ENCODE assay signal across 8 mouse cellular contexts in genomic region chr16:4878192-4878885, GRCm38 (mm10). TPM values are rescaled to one million over a fixed set of nuclear protein-coding genes. Genes with fewer than 3 reads are reported as not detected.
DNase-seq lines count a peak whose midpoint lies in the region; ATAC-seq lines count a peak whose summit lies in the region.

No protein-coding gene starts in this region.

- peaks cover 18% of the 10 kb centered on the region for H3K36me3 ChIP-seq in forebrain, embryonic 12.5 days (replicated peaks)
- H3K36me3 ChIP-seq in kidney, embryonic 15.5 days = peaks cover 36% of the 10 kb centered on the region
- peaks cover 21% of the 10 kb centered on the region for H3K36me3 ChIP-seq in stomach, embryonic 14.5 days (ENCODE audit: control insufficient read depth, insufficient read depth, low read length)

- 49% methylated on average over 5 of the region's 5 CpGs for WGBS in forebrain, embryonic 12.5 days
- 18% methylated on average over 5 of the region's 5 CpGs for WGBS in kidney, embryonic 15.5 days
- WGBS in stomach, embryonic 14.5 days = 16% methylated on average over 5 of the region's 5 CpGs

- H3K9ac ChIP-seq in forebrain, embryonic 12.5 days = peak overlapping the region; percentile 78
- H3K9ac ChIP-seq in kidney, embryonic 15.5 days = peak overlapping the region; percentile 88
- H3K9ac ChIP-seq in stomach, embryonic 14.5 days (replicated peaks; ENCODE audit: low read depth, low read length) = peak overlapping the region; percentile 92

- peaks cover 31% of the 10 kb centered on the region for H3K4me1 ChIP-seq in forebrain, embryonic 12.5 days
- peaks cover 47% of the 10 kb centered on the region for H3K4me1 ChIP-seq in kidney, embryonic 15.5 days
- peaks cover 34% of the 10 kb centered on the region for H3K4me1 ChIP-seq in stomach, embryonic 14.5 days (ENCODE audit: control insufficient read depth, insufficient read depth, low read length)

- peak overlapping the region; percentile 87 for H3K4me2 ChIP-seq in forebrain, embryonic 12.5 days
- H3K4me2 ChIP-seq in kidney, embryonic 15.5 days = peak overlapping the region; percentile 83
- H3K4me2 ChIP-seq in stomach, embryonic 14.5 days (replicated peaks; ENCODE audit: low read depth, low read length) = peak overlapping the region; percentile 86

- H3K4me3 ChIP-seq in forebrain, embryonic 12.5 days (replicated peaks) = peak overlapping the region; percentile 87
- peak overlapping the region; percentile 94 for H3K4me3 ChIP-seq in kidney, embryonic 15.5 days (replicated peaks)
- peak overlapping the region; percentile 90 for H3K4me3 ChIP-seq in stomach, embryonic 14.5 days (ENCODE audit: low read depth, low read length)

- H3K9me3 ChIP-seq in forebrain, embryonic 12.5 days = no peaks in the 10 kb centered on the region
- no peaks in the 10 kb centered on the region for H3K9me3 ChIP-seq in kidney, embryonic 15.5 days (replicated peaks)
- no peaks in the 10 kb centered on the region for H3K9me3 ChIP-seq in stomach, embryonic 14.5 days (ENCODE audit: control insufficient read depth, low read depth, low read length)

- no peak for ATAC-seq in forebrain, embryonic 12.5 days (ENCODE audit: low FRiP score)
- ATAC-seq in kidney, embryonic 15.5 days (replicated peaks; ENCODE audit: low FRiP score) = no peak
- peak; percentile 40 for ATAC-seq in stomach, embryonic 14.5 days (ENCODE audit: insufficient number of reproducible peaks, insufficient read depth, low FRiP score, low read depth)

- H3K27me3 ChIP-seq in forebrain, embryonic 12.5 days = no peaks in the 10 kb centered on the region
- H3K27me3 ChIP-seq in kidney, embryonic 15.5 days = no peaks in the 10 kb centered on the region
- no peaks in the 10 kb centered on the region for H3K27me3 ChIP-seq in stomach, embryonic 14.5 days (ENCODE audit: control insufficient read depth, insufficient read depth, low read length)

- peak; percentile 43 for DNase-seq in adrenal gland, adult 2 months
- no peak for DNase-seq in adrenal gland, postnatal 4 days (ENCODE audit: low spot score in 2 of 2)
- peak; percentile 58 to 64 for DNase-seq in CD8-positive naive resting alpha-beta T cell, adult 2 months (ENCODE audit: low read depth in 2 of 2, low spot score in 2 of 2)
- DNase-seq in lung, postnatal 25 days (ENCODE audit: low spot score) = peak; percentile 67
- no peak for DNase-seq in layer of hippocampus, postnatal 36 days

- H3K27ac ChIP-seq in forebrain, embryonic 12.5 days = peak overlapping the region; percentile 1; the same call in 1 of the 2 replicates
- peak overlapping the region; percentile 100 for H3K27ac ChIP-seq in kidney, embryonic 15.5 days
- H3K27ac ChIP-seq in stomach, embryonic 14.5 days (ENCODE audit: low read length) = peak overlapping the region; percentile 100

RNA-seq across cellular contexts. Expression of gene Ubald1, which starts 1.8 kb away (rescaled TPM):
- total RNA-seq in adrenal gland, adult 2 months (2021) = 10 to 100 TPM; 32.8 to 37.8 TPM
- 59.7 and 68.0 TPM in 2 replicates for polyA plus RNA-seq in adrenal gland, adult 2 months (2012; rRNA removed)
- total RNA-seq in adrenal gland, postnatal 4 days (2021) = 10 to 100 TPM; 32.7 to 36.3 TPM
- polyA plus RNA-seq in forebrain, embryonic 12.5 days (2016; fragmentation: Nextera tagmentation; extraction: Ambion mirVana) = 23.8 and 27.2 TPM in 2 replicates
- 37.4 and 39.7 TPM in 2 replicates for polyA plus RNA-seq in kidney, embryonic 15.5 days (2015; fragmentation: Nextera tagmentation; extraction: Ambion mirVana)
- polyA plus RNA-seq in stomach, embryonic 14.5 days (2014; fragmentation: Nextera tagmentation; extraction: Ambion mirVana) = 41.4 and 46.1 TPM in 2 replicates
- 10 to 100 TPM; 91.3 to 94.9 TPM for total RNA-seq in layer of hippocampus, postnatal 36 days (2021)

RNA-seq across cellular contexts. Expression of gene Mgrn1, which starts 7.7 kb away (rescaled TPM):
- 10 to 100 TPM; 79.3 to 87.4 TPM for total RNA-seq in adrenal gland, adult 2 months (2021)
- 134 and 157 TPM in 2 replicates for polyA plus RNA-seq in adrenal gland, adult 2 months (2012; rRNA removed)
- total RNA-seq in adrenal gland, postnatal 4 days (2021) = 10 to 100 TPM; 91.7 to 96.1 TPM
- 80.2 and 85.1 TPM in 2 replicates for polyA plus RNA-seq in forebrain, embryonic 12.5 days (2016; fragmentation: Nextera tagmentation; extraction: Ambion mirVana)
- polyA plus RNA-seq in kidney, embryonic 15.5 days (2015; fragmentation: Nextera tagmentation; extraction: Ambion mirVana) = 88.2 and 98.1 TPM in 2 replicates
- polyA plus RNA-seq in stomach, embryonic 14.5 days (2014; fragmentation: Nextera tagmentation; extraction: Ambion mirVana) = 85.4 and 91.4 TPM in 2 replicates
- 100 to 1,000 TPM; 213 TPM for total RNA-seq in layer of hippocampus, postnatal 36 days (2021)

RNA-seq across cellular contexts. Expression of gene 4930562C15Rik, which starts 43.1 kb away (rescaled TPM):
- total RNA-seq in adrenal gland, adult 2 months (2021) = not detected
- polyA plus RNA-seq in adrenal gland, adult 2 months (2012; rRNA removed) = not detected in 2 replicates
- total RNA-seq in adrenal gland, postnatal 4 days (2021) = under 1 TPM in 1 of 2 experiments, not detected in 1; 0.11 TPM
- polyA plus RNA-seq in forebrain, embryonic 12.5 days (2016; fragmentation: Nextera tagmentation; extraction: Ambion mirVana) = 0.44 and 0.54 TPM in 2 replicates
- 0.19 and 0.83 TPM in 2 replicates for polyA plus RNA-seq in kidney, embryonic 15.5 days (2015; fragmentation: Nextera tagmentation; extraction: Ambion mirVana)
- polyA plus RNA-seq in stomach, embryonic 14.5 days (2014; fragmentation: Nextera tagmentation; extraction: Ambion mirVana) = 1.3 and 1.5 TPM in 2 replicates
- total RNA-seq in layer of hippocampus, postnatal 36 days (2021) = not detected

Comparison
In these comparisons a context has a peak if more than half of its experiments do, and no peak if none do; other contexts are left out.
1. DNase-seq: peak in adrenal gland, adult 2 months (single experiment), CD8-positive naive resting alpha-beta T cell, adult 2 months (2 of 2) and lung, postnatal 25 days (single experiment); none in adrenal gland, postnatal 4 days (0 of 2) and layer of hippocampus, postnatal 36 days (0 of 2).
2. H3K27ac ChIP-seq: peak in every context shown above with its lines; median percentile 100 in kidney, embryonic 15.5 days; 100 in stomach, embryonic 14.5 days; 1 in forebrain, embryonic 12.5 days.
3. Peak in every context shown above with its lines, with median percentiles within 50 percentile points of each other: H3K4me2 ChIP-seq, H3K4me3 ChIP-seq and H3K9ac ChIP-seq.